Mouse (Mus musculus) lung, postnatal 0 days (tissue): ENCODE results near the gene Pde10a.

Source experiments
- CTCF ChIP-seq: IDR thresholded peaks from 2 replicates; pipeline ENCODE4 v1.5.1; 2016; ENCODE audit warnings: antibody characterized with exemption, mild to moderate bottlenecking
- EP300 ChIP-seq: IDR thresholded peaks from 2 replicates; pipeline ENCODE4 v1.6.1; 2016; ENCODE audit warnings: antibody characterized with exemption, mild to moderate bottlenecking, control low read depth

DNA sequence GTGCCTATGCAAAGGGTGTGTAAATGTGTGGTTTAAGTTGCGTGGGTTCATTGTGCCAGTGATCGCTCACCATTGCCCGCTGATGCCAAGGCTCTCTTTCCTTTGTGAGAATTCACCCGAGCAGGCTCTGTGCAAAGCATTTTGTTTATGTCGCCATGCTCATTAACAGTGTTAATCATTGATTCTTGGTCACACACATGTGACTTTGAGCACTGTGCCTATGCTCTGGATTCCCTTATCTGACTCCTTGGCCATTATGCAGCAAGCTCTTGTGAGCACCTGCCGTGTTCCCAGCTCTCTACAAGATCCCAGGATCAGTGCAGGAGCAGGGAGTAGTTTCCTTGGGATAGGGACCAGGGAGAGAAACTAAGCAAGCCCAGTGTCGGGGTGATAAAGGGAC is 318.8 kb downstream of the Pde10a start:
- TF ChIP-seq CTCF (no peak), EP300 (no peak)
